Mouse (Mus musculus) cerebellum, adult 9-11 months (tissue): ENCODE results near the gene Setd1a.
A peak's percentile ranks its signal among the peaks of the same experiment; 100 is the strongest.

ENCODE experiments used
- DNase-seq: peaks from one replicate; pipeline ENCODE4 v3.0.0; 2022

The Setd1a gene

GRCm38 (mm10) chr7:127800435-127801009, 24.1 kb downstream of the Setd1a start, which contains the start of gene Hsd3b7:
Hsd3b7 (plus strand) TSS chr7:127800604.
- peak; percentile 91 for DNase-seq

- peak; percentile 76 for DNase-seq
These were observed 24.6 kb downstream of the Setd1a start for GRCm38 (mm10) chr7:127801010-127801621.

GRCm38 (mm10) chr7:127802313-127802712, 25.8 kb downstream of the Setd1a start:
- DNase-seq: peak; percentile 92

GRCm38 (mm10) chr7:127808821-127809220, 32.4 kb downstream of the Setd1a start:
- DNase-seq: no peak

- DNase-seq: no peak
These were observed 33.4 kb downstream of the Setd1a start for GRCm38 (mm10) chr7:127809846-127810245.

- DNase-seq: peak; percentile 45
These were observed 34.2 kb downstream of the Setd1a start for GRCm38 (mm10) chr7:127810650-127811049.

GRCm38 (mm10) chr7:127811240-127811639, 34.8 kb downstream of the Setd1a start:
- DNase-seq: peak; percentile 53

- DNase-seq: peak; percentile 67
These were observed 35.8 kb downstream of the Setd1a start for GRCm38 (mm10) chr7:127812292-127812691.

- no peak for DNase-seq
These were observed 37.4 kb downstream of the Setd1a start for GRCm38 (mm10) chr7:127813821-127814220.

- DNase-seq: peak; percentile 97
These were observed 37.9 kb downstream of the Setd1a start for GRCm38 (mm10) chr7:127814241-127814921.

GRCm38 (mm10) chr7:127815116-127815665, 38.7 kb downstream of the Setd1a start:
- DNase-seq: peak; percentile 53

- peak; percentile 76 for DNase-seq
These were observed 39.7 kb downstream of the Setd1a start for GRCm38 (mm10) chr7:127815954-127816821.

- DNase-seq: peak; percentile 59
These were observed 40.6 kb downstream of the Setd1a start for GRCm38 (mm10) chr7:127817053-127817452.

- peak; percentile 46 for DNase-seq
These were observed 41.3 kb downstream of the Setd1a start for GRCm38 (mm10) chr7:127817776-127818175.

- peak; percentile 54 for DNase-seq
These were observed 44.5 kb downstream of the Setd1a start for GRCm38 (mm10) chr7:127820836-127821509.

- no peak for DNase-seq
These were observed 46.0 kb downstream of the Setd1a start for GRCm38 (mm10) chr7:127822494-127822893.

- peak; percentile 79 for DNase-seq
These were observed 47.0 kb downstream of the Setd1a start for GRCm38 (mm10) chr7:127823236-127824171.

GRCm38 (mm10) chr7:127824176-127824871, 47.9 kb downstream of the Setd1a start, which contains the start of the genes Stx4a and Stx1b:
Stx4a (plus strand) TSS chr7:127824294.
Stx1b (minus strand) TSS chr7:127824549.
- peak; percentile 87 for DNase-seq

- peak; percentile 13 for DNase-seq
These were observed 59.1 kb downstream of the Setd1a start for GRCm38 (mm10) chr7:127835550-127835949.

- DNase-seq: peak; percentile 72
These were observed 61.0 kb downstream of the Setd1a start for GRCm38 (mm10) chr7:127837473-127837872.
